Mouse (Mus musculus): ENCODE measurements at regions not wholly inside any gene's neighbourhood (a gene's known extent, or its start where the extent isn't known, plus 50 kb on each side); places are given as distances from the start of the nearest gene placed in this dataset.

- TF ChIP-seq CTCF (IDR thresholded peaks at IDR 0.05; ENCODE audit: low read depth), result no peak
- no peak for TF ChIP-seq EP300 (IDR thresholded peaks at IDR 0.05; ENCODE audit: low read depth)
These were observed 69.3 kb upstream of the Tgm3 start for GRCm38 (mm10) chr2:129942824-129943223.

All from liver, embryonic 14.5 days (tissue).